Mouse (Mus musculus) regulatory T cell (primary cell): ENCODE results near the gene Zfp715.
"Not testable (repeated sequence)": the region's sequence is repeated elsewhere in the genome, so short reads cannot be mapped to it uniquely, and the experiment has no call there.

Experiments used
- in situ Hi-C: fragments of 300-600 bp; cut with MboI, MseI; formaldehyde crosslinking; loops from one replicate; pipeline ENCODE4 v1.15.1; 2025; ENCODE audit warnings: high pct_unique_total_duplicates

The Zfp715 gene

DNA sequence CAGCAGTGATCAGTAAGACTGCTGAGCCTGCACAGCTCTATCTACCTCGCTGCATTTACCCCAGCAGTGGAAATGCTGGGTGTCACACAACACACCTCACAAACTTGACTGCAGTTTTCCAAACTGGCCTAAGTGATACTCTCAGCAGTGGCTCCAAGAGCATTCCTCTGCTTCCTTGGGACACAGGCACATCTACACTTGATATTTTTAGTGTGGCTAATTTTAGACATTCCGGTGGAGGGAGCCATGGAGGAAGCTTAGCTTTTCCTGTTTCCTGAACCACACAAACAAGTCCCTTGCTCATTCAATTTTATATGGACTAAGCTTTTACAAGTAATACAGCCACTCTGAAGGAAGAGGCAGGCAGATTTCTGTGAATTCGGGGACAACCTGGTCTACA is 7.9 kb downstream of the Zfp715 start:
- in situ Hi-C loops: loop anchor here (25.0 kb wide), 1 partner anchor 1693 kb away; no protein-coding TSS in a partner anchor

- in situ Hi-C loops: no loop called here
Observed at GRCm38 (mm10) chr7:43291524-43291923, 21.6 kb downstream of the Zfp715 start.

DNA sequence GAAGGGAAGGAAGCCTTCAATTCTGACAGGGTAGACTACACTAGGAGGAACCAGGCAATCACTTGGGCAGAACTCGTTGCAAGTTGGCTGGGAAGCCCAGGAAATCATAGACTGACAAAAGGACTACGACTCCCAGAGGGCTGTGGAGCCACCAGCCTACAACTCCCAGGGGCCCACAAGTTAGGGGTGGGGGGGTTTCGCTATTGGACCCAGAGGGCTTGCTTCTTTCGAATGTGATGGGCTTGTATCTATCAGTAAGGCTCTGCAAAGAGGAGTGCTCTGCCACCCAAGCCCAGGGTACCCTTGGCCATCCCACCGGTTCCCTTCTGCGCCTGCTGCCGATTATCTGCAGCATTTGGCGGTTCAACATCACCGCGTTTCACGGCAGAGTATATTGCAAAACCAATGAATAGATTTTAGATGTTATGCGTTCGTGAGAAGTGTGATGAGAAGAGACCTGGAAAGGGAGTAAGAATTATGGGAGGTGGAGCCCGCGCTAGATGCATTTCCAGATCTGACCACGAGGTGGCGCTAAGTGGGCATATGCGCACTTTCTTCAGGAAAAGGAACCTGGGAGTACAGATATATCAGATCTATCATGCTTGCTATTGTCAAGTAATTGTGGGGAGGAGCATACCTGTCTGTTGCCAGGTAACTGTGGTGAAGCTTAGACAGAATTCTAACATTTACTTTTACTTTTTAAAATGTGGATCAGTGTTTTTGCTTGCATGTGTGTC is 30.1 kb downstream of the Zfp715 start:
- in situ Hi-C loops: no loop called here

DNA sequence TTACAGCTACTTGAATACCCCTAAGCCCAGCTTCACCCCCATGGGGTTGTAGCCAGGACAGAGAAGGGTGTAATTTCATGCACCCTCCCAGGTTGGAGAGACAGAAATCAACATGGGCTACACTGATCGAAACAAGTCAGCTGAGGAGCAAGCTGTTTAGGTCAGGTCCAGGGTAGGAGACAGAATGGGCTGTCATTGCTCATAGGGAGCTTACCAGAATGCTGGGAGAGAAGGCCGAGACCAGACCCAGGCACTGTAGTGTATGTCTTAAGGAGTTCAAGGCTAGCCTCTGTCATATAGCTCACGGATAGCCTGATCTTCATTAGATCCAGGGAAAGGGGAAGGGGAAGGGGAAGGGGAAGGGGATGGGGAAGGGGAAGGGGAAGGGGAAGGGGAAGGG is 30.6 kb downstream of the Zfp715 start:
- in situ Hi-C loops: no loop called here

GRCm38 (mm10) chr7:43277401-43277800 is 35.7 kb downstream of the Zfp715 start:
- in situ Hi-C loops: loop anchor here (5.0 kb wide), 1 partner anchor 100 kb away; no protein-coding TSS in a partner anchor

GRCm38 (mm10) chr7:43276178-43276577 is 36.9 kb downstream of the Zfp715 start:
- in situ Hi-C loops: loop anchor here (5.0 kb wide), 1 partner anchor 101 kb away; no protein-coding TSS in a partner anchor

- in situ Hi-C loops: no loop called here
Observed at GRCm38 (mm10) chr7:43273476-43273875, 39.6 kb downstream of the Zfp715 start.

GRCm38 (mm10) chr7:43267359-43267758 is 45.7 kb downstream of the Zfp715 start:
- in situ Hi-C loops: not testable (repeated sequence)

DNA sequence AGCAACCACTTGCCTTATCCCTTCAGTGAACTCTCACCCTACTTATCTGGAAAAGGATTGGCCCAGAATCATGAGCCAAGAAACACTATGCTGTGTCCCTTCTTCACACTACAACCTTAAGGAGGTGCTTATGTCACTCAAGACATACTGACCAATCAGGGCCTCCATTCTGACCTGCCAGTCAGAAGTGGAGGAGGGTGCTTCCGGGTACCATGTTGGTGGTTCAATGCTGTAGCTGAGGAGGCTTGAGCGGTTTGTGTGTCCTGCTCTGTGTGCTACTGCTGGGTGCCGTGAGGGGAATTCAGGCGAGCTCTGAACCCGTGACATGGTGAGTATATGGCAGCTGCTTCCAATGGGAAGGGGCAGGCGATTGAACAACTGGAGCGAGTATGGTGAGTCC is 59.6 kb downstream of the Zfp715 start:
- in situ Hi-C loops: no loop called here

GRCm38 (mm10) chr7:43250718-43251117 is 62.4 kb downstream of the Zfp715 start:
- in situ Hi-C loops: not testable (repeated sequence)
